Mouse (Mus musculus) intestine, postnatal 0 days (tissue): ENCODE measurements around the gene Saysd1. TPM values are rescaled to one million over a fixed set of nuclear protein-coding genes. Genes with fewer than 3 reads are reported as not detected.

Experiments
- ATAC-seq: fragments of 200-750 bp; cut with Nextera tagmentation; 2 replicates; pipeline ENCODE4 v1.8.0; 2017; ENCODE audit warnings: mild to moderate bottlenecking, moderate TSS enrichment, moderate library complexity
- H3K27ac ChIP-seq: fragments of 300-500 bp; sonication (generic); 2 replicates; pipeline ENCODE4 v1.5.1; 2014; ENCODE audit warnings: mild to moderate bottlenecking, low read depth, low read length, moderate library complexity
- H3K27me3 ChIP-seq: fragments of 300-500 bp; sonication (generic); replicated peaks from 2 replicates; pipeline ENCODE4 v1.6.1; 2014; ENCODE audit warnings: low read length, mixed read lengths; ENCODE audit not compliant: control insufficient read depth, insufficient read depth
- H3K36me3 ChIP-seq: fragments of 300-500 bp; sonication (generic); 2 replicates; pipeline ENCODE4 v1.6.1; 2014; ENCODE audit warnings: mild to moderate bottlenecking, moderate library complexity; ENCODE audit not compliant: control insufficient read depth, insufficient read depth
- H3K4me1 ChIP-seq: fragments of 300-500 bp; sonication (generic); replicated peaks from 2 replicates; pipeline ENCODE4 v1.6.1; 2014; ENCODE audit warnings: antibody characterized with exemption, low read length, mixed read lengths; ENCODE audit not compliant: control insufficient read depth, insufficient read depth
- H3K4me2 ChIP-seq: fragments of 300-500 bp; sonication (generic); replicated peaks from 2 replicates; pipeline ENCODE4 v1.6.1; 2014; ENCODE audit warnings: low read depth, mild to moderate bottlenecking, moderate library complexity
- H3K4me3 ChIP-seq: fragments of 300-500 bp; sonication (generic); 2 replicates; pipeline ENCODE4 v1.5.1; 2014; ENCODE audit warnings: low read depth, low read length
- H3K9ac ChIP-seq: fragments of 300-500 bp; sonication (generic); 2 replicates; pipeline ENCODE4 v1.6.1; 2014; ENCODE audit warnings: mild to moderate bottlenecking, low read depth, low read length
- H3K9me3 ChIP-seq: fragments of 300-500 bp; sonication (generic); 2 replicates; pipeline ENCODE4 v1.6.1; 2016; ENCODE audit warnings: mixed run types; ENCODE audit not compliant: control insufficient read depth
- CTCF ChIP-seq: sonication (generic); IDR thresholded peaks from 2 replicates; pipeline ENCODE4 v1.5.1; 2016; ENCODE audit warnings: low read depth, mild to moderate bottlenecking, control low read depth, antibody characterized with exemption, moderate library complexity
- WGBS: fragments of 180-500 bp; shearing (Covaris S2); extraction: QIAGEN DNeasy Blood & Tissue Kit; methylation state at CpG from one replicate; pipeline ENCODE4 v1.1.7; 2014; 5-methylcytosine and 5-hydroxymethylcytosine counted together
- polyA plus RNA-seq: library from polyadenylated mRNA; unstranded; fragments of >200 nt; fragmentation: Nextera tagmentation; extraction: Ambion mirVana; gene quantifications from 2 replicates; pipeline ENCODE4 v1.2.1, GENCODE M21; 2015

Gene Saysd1
- polyA plus RNA-seq, 1 experiment from 2014 or later: 55.6 TPM

DNA sequence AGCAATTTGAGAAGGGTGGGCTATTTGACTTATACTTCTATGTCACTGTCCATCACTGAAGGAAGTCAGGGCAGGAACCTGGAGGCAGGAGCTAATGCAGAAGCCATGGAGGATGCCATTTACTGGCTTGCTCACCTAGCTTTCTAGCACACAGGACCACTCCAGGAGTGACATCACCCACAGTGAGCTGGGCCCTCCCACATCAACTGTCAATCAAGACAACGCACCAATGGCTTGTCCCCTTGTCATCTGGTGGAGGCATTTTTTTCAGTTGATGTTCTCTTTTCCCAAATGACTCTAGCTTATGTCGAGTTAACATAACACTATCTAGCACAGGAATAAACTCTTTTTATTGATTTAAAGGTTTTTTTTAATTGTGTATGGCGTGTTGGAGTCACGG is 30.9 kb upstream of the Saysd1 start:
- Histone ChIP-seq H3K9ac (no peak overlapping the region), H3K4me1 (peaks cover 11% of the 10 kb centered on the region; the same call in 1 of the 2 replicates), H3K27ac (no peak overlapping the region), H3K9me3 (no peaks in the 10 kb centered on the region), H3K4me2 (no peak overlapping the region), H3K36me3 (no peaks in the 10 kb centered on the region; the same call in 1 of the 2 replicates), H3K4me3 (no peak overlapping the region), H3K27me3 (no peaks in the 10 kb centered on the region)
- ATAC-seq: no peak
- WGBS: 92% methylated on average over 4 of the region's 4 CpGs
- no peak for TF ChIP-seq CTCF

DNA sequence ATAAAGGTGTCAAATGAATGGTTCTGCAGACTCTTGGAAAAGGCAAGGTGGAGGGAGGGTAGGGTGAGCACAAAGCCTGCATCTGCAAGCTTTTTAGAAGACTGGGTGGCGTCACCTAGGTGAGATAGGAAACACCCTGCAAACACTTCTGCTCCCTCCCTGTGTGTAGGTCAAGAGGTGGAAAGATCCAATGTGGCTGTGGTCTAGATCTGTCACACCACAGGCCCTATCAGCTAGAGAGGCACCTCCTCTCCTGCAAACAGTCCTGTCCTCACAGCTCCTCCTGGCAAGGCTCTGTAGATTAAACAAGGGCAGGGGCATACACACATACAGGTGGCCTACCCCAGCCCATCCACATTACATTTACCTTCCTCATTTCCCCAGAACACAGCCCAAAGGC is 30.1 kb upstream of the Saysd1 start:
- ATAC-seq: no peak
- Histone ChIP-seq H3K27ac (no peak overlapping the region), H3K4me1 (peaks cover 11% of the 10 kb centered on the region; the same call in 1 of the 2 replicates), H3K4me3 (no peak overlapping the region), H3K9me3 (no peaks in the 10 kb centered on the region), H3K27me3 (no peaks in the 10 kb centered on the region), H3K4me2 (no peak overlapping the region), H3K9ac (0 out of 2 replicates have a peak overlapping the region, but pooled peaks have one; percentile 1), H3K36me3 (no peaks in the 10 kb centered on the region; the same call in 1 of the 2 replicates)
- WGBS: 78% methylated on average over 1 of the region's 1 CpGs
- no peak for TF ChIP-seq CTCF

DNA sequence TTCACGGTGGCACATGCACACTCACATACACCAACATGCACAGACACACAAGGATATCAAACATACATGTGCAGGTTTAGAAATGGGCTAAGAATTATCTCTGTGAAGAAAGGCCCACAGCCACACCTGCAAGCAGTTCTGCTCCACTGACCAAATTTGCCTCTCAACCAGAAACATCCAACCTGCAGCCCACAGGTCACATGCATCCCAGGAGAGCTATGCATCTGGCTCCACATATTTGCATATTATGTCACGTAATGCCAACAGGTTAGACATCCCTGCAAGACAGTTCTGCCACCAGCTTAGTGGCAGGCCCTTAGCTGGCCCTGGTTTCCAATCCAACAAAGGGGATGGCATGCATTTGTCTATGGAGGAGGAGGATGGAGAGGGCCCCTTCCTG is 29.7 kb upstream of the Saysd1 start:
- no peak overlapping the region for H3K27ac ChIP-seq
- WGBS: 80% methylated on average over 2 of the region's 2 CpGs
- no peak for ATAC-seq

DNA sequence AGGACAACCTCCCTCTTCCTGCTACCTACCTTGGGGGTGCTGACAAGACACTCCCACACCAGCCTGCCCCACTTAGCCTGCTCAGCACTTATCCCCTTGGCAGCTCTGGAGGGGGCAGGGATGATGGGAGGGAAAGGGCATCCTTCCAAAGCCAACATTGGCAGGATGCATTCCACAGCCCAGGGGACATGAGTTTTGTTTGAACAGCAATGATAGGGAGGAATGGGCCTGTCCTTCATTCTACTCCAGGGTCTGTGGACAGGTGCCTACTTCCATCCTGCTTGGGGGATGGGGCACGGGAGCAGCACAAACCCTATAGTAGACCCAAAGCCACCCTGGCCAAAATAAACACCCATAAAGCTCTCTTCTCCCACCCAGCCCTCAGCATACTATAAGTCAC is 27.1 kb upstream of the Saysd1 start:
- no peak for ATAC-seq
- H3K27ac ChIP-seq: peak overlapping the region; percentile 5; the same call in 1 of the 2 replicates
- WGBS: 46% methylated on average over 1 of the region's 1 CpGs

More for the DNA sequence above, 29.7 kb upstream of the Saysd1 start:
- Histone ChIP-seq H3K4me2 (no peak overlapping the region), H3K4me3 (no peak overlapping the region), H3K27me3 (no peaks in the 10 kb centered on the region), H3K36me3 (no peaks in the 10 kb centered on the region; the same call in 1 of the 2 replicates), H3K4me1 (peaks cover 15% of the 10 kb centered on the region; the same call in 1 of the 2 replicates), H3K9me3 (no peaks in the 10 kb centered on the region), H3K9ac (no peak overlapping the region)
- no peak for TF ChIP-seq CTCF

DNA sequence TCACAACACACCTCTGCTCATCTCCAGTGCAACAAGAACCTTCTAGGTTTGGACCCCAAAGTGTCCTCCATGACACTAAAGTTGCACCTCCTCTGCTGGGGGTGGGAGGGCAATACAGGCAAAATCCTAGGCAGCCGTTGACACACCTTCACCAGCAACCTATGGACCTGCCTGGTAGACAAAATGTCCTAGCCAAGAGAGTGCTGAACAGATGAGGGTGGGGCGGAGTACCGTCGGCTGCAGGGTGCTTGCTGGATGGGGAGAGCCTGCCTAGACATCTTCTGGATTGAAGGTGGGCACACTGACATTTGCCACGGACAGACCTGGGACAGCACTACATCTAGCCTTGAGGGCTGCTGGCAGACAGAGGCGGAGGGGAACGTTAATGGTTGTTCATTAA is 26.1 kb upstream of the Saysd1 start:
- peak; percentile 65 for ATAC-seq
- H3K4me2 ChIP-seq: peak overlapping the region; percentile 32; the same call in 1 of the 2 replicates
- no peak overlapping the region for H3K4me3 ChIP-seq
- TF ChIP-seq CTCF: 0 out of 2 replicates have a peak, but pooled peaks have one; percentile 14
- WGBS: 38% methylated on average over 7 of the region's 7 CpGs
- no peaks in the 10 kb centered on the region for H3K9me3 ChIP-seq
- no peak overlapping the region for H3K9ac ChIP-seq
- 0 out of 2 replicates have a peak overlapping the region, but pooled peaks have one; percentile 23 for H3K27ac ChIP-seq
- no peaks in the 10 kb centered on the region for H3K27me3 ChIP-seq
- H3K4me1 ChIP-seq: peaks cover 29% of the 10 kb centered on the region
- H3K36me3 ChIP-seq: no peaks in the 10 kb centered on the region; the same call in 1 of the 2 replicates

More for the DNA sequence above, 27.1 kb upstream of the Saysd1 start:
- no peak overlapping the region for H3K4me2 ChIP-seq
- no peaks in the 10 kb centered on the region for H3K9me3 ChIP-seq
- H3K9ac ChIP-seq: no peak overlapping the region
- peaks cover 24% of the 10 kb centered on the region; the same call in 1 of the 2 replicates for H3K4me1 ChIP-seq
- H3K27me3 ChIP-seq: no peaks in the 10 kb centered on the region
- H3K36me3 ChIP-seq: no peaks in the 10 kb centered on the region; the same call in 1 of the 2 replicates
- no peak for TF ChIP-seq CTCF
- no peak overlapping the region for H3K4me3 ChIP-seq

DNA sequence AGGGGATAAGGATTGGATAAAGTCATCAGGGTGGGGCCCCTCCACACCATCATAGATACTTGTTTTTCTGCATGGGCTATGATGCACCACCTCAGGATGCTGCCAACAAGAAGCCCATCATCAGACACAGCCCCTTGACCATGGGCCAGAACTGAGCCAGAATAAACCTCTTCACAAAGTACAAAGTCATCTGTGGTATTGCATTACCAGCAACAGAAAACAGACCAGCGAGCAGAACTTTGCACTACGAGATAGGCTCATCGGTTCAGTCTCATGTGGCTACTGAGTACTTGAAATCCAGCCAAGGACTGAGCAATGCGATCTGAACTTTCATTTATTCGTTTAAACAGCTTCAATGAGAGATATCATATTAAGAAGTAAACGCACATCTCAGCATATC is 24.4 kb upstream of the Saysd1 start:
- peaks cover 27% of the 10 kb centered on the region for H3K4me1 ChIP-seq
- ATAC-seq: 0 out of 2 replicates have a peak, but pooled peaks have one; percentile 17
- WGBS: 25% methylated on average over 6 of the region's 6 CpGs

More for the DNA sequence above, 24.4 kb upstream of the Saysd1 start:
- H3K9ac ChIP-seq: 0 out of 2 replicates have a peak overlapping the region, but pooled peaks have one; percentile 27
- H3K27ac ChIP-seq: peak overlapping the region; percentile 86
- no peak for TF ChIP-seq CTCF
- H3K36me3 ChIP-seq: no peaks in the 10 kb centered on the region; the same call in 1 of the 2 replicates
- H3K4me2 ChIP-seq: no peak overlapping the region
- H3K4me3 ChIP-seq: no peak overlapping the region
- H3K9me3 ChIP-seq: no peaks in the 10 kb centered on the region
- H3K27me3 ChIP-seq: no peaks in the 10 kb centered on the region
